Mouse (Mus musculus) olfactory bulb, adult 2 months (tissue): ENCODE data around the gene Lrrc45. TPM values are rescaled to one million over a fixed set of nuclear protein-coding genes. Genes with fewer than 3 reads are reported as not detected.

Source experiments
- H3K27ac ChIP-seq: fragments of 200-500 bp; 2 replicates; pipeline ENCODE4 v1.5.1; 2012; ENCODE audit warnings: low read depth, low read length; ENCODE audit not compliant: insufficient read depth
- H3K4me1 ChIP-seq: fragments of 200-500 bp; 2 replicates; pipeline ENCODE4 v1.6.1; 2012; ENCODE audit warnings: low read length; ENCODE audit not compliant: control insufficient read depth, insufficient read depth
- H3K4me3 ChIP-seq: fragments of 200-500 bp; 2 replicates; pipeline ENCODE4 v1.5.1; 2012; ENCODE audit warnings: mild to moderate bottlenecking, low read depth, low read length, moderate library complexity; ENCODE audit not compliant: insufficient read depth
- CTCF ChIP-seq: fragments of 200-500 bp; IDR thresholded peaks from 2 replicates; pipeline ENCODE4 v1.5.1; 2012; ENCODE audit warnings: low read depth, mild to moderate bottlenecking, low read length, moderate library complexity; ENCODE audit not compliant: insufficient read depth
- POLR2A ChIP-seq: fragments of 200-500 bp; IDR thresholded peaks from 2 replicates; pipeline ENCODE4 v1.6.1; 2012; ENCODE audit warnings: mild to moderate bottlenecking, low read depth, low read length, moderate library complexity; ENCODE audit not compliant: insufficient read depth
- WGBS: fragments of 180-500 bp; shearing (Covaris S2); methylation state at CpG from one replicate; pipeline ENCODE4 v1.1.7; 2018; 5-methylcytosine and 5-hydroxymethylcytosine counted together
- polyA plus RNA-seq: library from polyadenylated mRNA; stranded (reverse); fragments of >200 nt; gene quantifications from 2 replicates; pipeline ENCODE4 v1.2.4, GENCODE M21; 2012; ENCODE audit warnings: low replicate concordance; ENCODE audit not compliant: missing spikeins, insufficient read depth, insufficient read length

Gene Lrrc45
- polyA plus RNA-seq, 1 experiment, result not detected

DNA sequence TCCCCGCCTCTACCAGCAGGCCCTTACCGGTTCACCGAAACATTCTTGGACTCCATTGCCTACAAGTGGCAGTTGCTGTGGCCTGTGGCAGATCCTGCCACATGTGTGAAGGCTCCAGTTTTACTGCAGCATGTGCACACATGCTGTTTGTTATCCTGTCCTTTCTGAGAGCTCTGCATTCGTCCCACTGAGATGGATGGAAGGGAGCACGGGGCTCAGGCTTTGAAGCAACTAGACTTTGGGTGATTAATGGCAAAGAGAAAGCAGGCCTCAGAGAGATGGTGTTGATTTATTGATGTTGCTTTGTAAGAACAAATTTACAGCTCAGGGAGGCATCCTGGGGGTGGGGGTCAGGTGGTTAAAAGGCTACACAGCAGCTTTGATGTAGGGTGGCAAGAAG, 3.1 kb upstream of the Lrrc45 start:
- H3K27ac ChIP-seq, result no peak overlapping the region
- no peak for TF ChIP-seq POLR2A
- no peak for TF ChIP-seq CTCF
- WGBS, result 87% methylated on average over 5 of the region's 5 CpGs
- peaks cover 26% of the 10 kb centered on the region for H3K4me1 ChIP-seq
- no peak overlapping the region for H3K4me3 ChIP-seq

DNA sequence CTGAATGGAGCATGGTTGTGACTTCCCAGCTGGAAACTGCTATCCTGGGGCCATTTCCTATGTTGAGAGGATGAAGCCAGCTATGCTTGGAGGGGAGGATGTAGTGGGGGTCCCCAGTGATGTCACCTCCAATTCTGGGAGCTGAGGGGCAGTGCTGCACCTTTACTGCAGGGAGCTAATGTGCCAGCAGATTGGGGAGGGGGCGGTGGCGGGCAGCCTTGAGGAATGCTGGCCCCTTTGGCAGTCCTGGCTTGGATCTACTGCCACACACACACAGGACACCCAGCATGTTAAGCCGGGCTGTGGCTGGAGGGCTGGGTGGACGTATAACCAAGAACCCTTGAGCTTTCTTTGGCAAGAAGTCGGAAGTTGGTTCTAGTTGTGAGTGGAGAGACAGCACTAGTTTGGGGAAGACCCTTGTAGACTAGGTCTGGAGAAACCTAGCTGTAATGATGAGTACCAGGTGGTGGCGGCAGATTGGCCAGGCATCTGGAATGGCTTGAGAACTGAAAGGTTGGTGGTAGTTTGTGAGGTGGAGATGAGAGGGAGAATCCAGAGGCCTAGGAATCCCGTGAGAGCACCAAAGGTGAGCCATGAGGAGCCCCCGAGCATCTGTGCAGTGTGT, 1.6 kb upstream of the Lrrc45 start:
- Histone ChIP-seq H3K4me3 (no peak overlapping the region), H3K4me1 (peaks cover 23% of the 10 kb centered on the region), H3K27ac (no peak overlapping the region)
- WGBS, result 62% methylated on average over 8 of the region's 8 CpGs
- no peak for TF ChIP-seq POLR2A
- TF ChIP-seq CTCF, result no peak

DNA sequence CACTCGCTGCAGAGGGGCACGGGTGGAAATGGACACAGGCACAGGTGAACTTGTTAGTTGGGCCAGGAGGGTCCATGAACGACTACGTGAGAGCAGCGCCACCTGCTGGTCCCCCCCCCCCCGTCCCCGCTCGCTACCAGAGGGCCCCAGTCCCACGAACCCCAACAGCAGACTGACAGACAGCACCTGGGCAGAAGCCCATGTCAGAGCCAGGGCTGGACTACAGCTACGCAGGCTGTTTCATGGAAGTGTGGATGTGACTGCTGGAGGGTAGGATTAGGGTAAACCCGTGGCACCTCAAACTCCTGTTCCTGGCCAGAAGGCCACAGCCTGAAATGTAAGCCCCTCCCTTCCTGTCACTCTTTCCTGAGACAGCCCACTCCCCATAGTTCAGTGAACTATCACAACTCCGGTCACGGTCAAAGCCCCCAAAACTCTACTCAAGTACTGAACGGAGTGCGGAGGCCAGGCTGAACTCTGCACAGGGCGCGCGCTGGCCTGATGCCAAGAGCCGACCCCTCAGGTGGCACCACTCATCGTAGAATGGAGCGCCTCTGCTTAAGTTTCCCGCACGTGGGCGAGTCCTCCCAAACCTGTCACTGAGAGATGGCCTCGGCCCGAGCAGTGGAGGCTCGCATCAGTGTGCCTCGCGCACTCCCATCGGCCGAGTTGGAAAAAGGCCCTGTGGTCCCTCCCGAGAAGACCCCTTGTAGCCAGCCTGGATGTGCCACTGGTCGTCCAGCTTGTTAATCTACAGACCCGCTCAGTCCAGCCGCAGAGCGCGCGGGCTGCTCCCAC, 755 bp upstream of the Lrrc45 start:
- WGBS, result 1% methylated on average over 38 of the region's 38 CpGs
- H3K27ac ChIP-seq, result no peak overlapping the region
- H3K4me1 ChIP-seq, result peaks cover 23% of the 10 kb centered on the region
- peak; percentile 63 for TF ChIP-seq CTCF
- TF ChIP-seq POLR2A, result no peak
- peak overlapping the region; percentile 64 for H3K4me3 ChIP-seq

DNA sequence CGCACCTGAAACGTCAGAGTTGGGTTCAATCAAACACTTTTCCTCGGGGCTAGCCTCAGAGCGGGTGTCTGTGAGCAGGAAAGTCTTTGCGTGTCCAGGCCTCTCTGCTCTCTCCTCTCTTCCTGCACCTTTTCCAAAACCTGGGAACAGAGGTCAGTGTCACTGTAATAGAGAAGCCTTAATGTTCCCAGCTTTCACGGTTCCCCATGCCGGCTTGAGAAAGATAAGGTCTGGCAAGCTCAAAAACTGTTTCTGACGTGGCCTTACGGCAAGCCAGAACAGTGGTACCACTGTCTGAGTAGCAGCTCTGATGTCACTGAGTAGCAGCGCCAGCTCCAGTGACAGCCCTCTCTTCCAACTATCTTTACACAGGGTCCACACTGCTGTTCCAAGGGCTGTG, 821 bp downstream of the Lrrc45 start:
- TF ChIP-seq POLR2A, result no peak
- no peak for TF ChIP-seq CTCF
- H3K4me1 ChIP-seq, result peaks cover 23% of the 10 kb centered on the region
- H3K4me3 ChIP-seq, result peak overlapping the region; percentile 74
- no peak overlapping the region for H3K27ac ChIP-seq
- WGBS, result 53% methylated on average over 10 of the region's 10 CpGs

DNA sequence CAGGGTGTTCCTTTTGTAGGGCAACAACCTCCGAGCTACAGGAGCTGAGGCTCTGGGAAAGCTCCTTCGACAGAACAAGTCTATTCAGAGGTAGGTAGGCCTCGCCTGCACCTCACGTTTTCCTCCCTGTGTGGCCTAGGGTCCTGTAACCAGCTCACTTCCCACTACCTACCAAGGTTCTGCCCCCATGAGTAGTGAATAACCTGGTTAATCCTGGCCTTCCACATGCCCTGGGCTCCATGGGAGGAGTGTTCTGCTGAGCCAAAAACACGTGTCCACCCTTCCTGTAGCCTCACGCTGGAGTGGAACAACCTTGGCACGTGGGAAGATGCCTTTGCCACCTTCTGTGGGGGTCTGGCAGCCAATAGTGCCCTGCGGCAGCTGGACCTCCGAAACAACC, 1.4 kb downstream of the Lrrc45 start:
- Histone ChIP-seq H3K27ac (no peak overlapping the region), H3K4me3 (no peak overlapping the region), H3K4me1 (peaks cover 23% of the 10 kb centered on the region)
- WGBS, result 86% methylated on average over 9 of the region's 9 CpGs
- no peak for TF ChIP-seq POLR2A
- TF ChIP-seq CTCF, result no peak

DNA sequence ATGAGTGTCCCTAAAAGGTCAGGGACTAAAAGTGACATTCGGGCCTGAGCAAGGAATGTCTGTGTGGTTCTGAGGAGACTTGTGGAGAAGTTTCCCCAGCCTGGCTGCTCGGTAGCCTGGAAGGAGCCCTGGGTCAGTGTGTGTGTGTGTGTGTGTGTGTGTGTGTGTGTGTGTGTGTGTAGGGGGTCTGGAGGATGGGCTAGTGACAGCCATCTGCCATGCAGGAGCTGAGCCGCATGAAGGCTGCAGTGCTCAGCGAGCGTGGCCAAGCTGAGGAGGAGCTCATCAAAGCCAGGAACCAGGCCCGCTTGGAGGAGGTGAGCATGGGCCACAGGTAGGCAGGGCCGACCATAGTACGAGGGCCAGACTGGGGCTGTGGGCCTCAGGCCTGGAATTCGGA, 5.5 kb downstream of the Lrrc45 start:
- H3K27ac ChIP-seq, result no peak overlapping the region
- TF ChIP-seq POLR2A, result no peak
- no peak for TF ChIP-seq CTCF
- H3K4me3 ChIP-seq, result no peak overlapping the region
- 95% methylated on average over 9 of the region's 9 CpGs for whole genome bisulfite sequencing
- H3K4me1 ChIP-seq, result peaks cover 26% of the 10 kb centered on the region

GRCm38 (mm10) chr11:120719841-120720376, 6.2 kb downstream of the Lrrc45 start:
- H3K4me1 ChIP-seq, result peaks cover 19% of the 10 kb centered on the region
- no peak overlapping the region for H3K4me3 ChIP-seq
- 89% methylated on average over 13 of the region's 13 CpGs for WGBS
- TF ChIP-seq POLR2A (no peak), CTCF (no peak)
- no peak overlapping the region for H3K27ac ChIP-seq

GRCm38 (mm10) chr11:120720450-120720849, 6.7 kb downstream of the Lrrc45 start:
- peak; percentile 66; the same call in 1 of the 2 replicates for TF ChIP-seq CTCF
- no peak for TF ChIP-seq POLR2A
- Histone ChIP-seq H3K4me1 (peaks cover 18% of the 10 kb centered on the region), H3K4me3 (peak overlapping the region; percentile 66), H3K27ac (no peak overlapping the region)
- WGBS, result 9% methylated on average over 17 of the region's 17 CpGs

DNA sequence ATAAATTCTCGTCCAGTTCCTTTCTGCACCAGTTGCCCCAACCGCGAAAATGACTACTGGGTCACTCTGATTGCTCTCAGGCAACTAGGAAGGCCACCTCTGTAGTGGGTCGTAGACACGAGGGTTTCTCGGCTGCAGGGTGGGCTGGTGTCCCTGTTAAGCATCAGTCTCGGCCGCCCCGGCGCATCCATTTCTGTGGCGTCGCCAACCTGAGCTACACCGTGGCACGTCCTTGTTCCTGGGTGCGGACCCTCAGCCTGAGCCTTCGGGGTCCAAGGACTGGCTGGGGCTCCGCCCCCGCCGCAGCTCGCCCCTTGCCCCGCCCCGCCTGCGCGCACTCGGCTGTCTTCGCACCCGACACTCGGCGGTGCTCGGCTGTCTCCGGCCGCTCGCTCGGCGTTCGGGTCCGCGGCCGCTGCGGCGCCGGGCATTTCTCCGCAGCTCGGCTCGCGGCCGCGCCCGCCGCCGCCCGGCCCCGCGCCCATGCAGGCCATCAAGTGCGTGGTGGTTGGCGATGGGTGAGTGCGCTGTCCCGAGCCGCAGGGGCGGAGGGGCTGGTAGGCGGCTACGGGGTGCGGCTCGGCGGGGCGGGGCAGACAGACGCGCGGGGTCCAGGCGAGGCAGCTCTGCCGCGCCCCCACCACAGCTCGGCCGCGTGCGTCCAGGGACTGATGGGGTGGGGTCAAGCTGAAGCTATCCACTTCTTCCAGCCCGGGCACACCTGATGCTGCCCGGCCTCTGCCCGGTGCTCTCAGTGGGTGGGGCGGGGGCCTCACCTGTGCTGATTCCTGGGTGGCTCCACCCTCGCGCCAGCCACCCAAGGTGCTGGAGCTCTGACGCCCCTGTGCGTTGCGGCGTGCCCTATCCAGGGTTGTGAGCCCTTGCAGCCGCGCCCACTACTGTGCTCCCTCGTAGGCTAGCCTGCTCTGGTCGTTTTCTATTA, 7.7 kb downstream of the Lrrc45 start, which contains the start of gene Rac3:
Rac3 (plus strand) TSS at position 347 of the 943 bp plus-strand sequence.
- under 1% methylated on average over 90 of the region's 90 CpGs for WGBS
- TF ChIP-seq POLR2A (0 out of 2 replicates have a peak, but pooled peaks have one; percentile 23), CTCF (no peak)
- Histone ChIP-seq H3K4me1 (peaks cover 21% of the 10 kb centered on the region), H3K27ac (no peak within 1 kb of the TSS), H3K4me3 (peak within 1 kb of the TSS; percentile 66)
